Mouse (Mus musculus) liver, adult 2 months (tissue): Measurements from ENCODE around the gene Dtx1.

Source experiments
- CTCF ChIP-seq: fragments of 200-500 bp; IDR thresholded peaks from 2 replicates; pipeline ENCODE4 v1.5.1; 2011; ENCODE audit warnings: low read depth, low read length, control low read depth
- POLR2A ChIP-seq: fragments of 200-500 bp; IDR thresholded peaks from 2 replicates; pipeline ENCODE4 v1.6.1; 2011; ENCODE audit warnings: low read length, control low read depth; ENCODE audit not compliant: insufficient read depth; ENCODE audit errors: extremely low read depth

DNA sequence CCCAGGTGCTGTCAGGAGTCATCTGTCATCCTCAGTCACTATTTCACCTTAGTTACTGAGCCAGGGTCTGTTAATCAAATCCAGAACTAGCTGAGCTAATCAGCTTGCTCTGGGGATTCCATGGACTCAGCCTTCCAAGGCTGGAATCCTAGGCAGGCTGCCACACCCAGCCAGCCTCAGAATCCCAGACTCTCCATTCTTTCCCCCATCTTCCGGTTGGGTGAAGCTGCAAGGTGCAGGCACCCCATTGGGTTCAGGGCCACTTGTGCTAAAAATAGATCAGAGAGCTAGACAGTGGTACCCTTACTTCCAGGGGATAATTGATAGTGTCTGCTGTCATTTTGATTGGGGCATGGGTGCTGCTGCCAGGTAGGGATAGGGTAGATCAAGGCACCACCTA is 21.0 kb upstream of the Dtx1 start:
- TF ChIP-seq CTCF: no peak
- TF ChIP-seq POLR2A: no peak
